Mouse (Mus musculus) left cerebral cortex, postnatal 36 days (tissue): ENCODE data around the gene Pptc7. TPM values are rescaled to one million over a fixed set of nuclear protein-coding genes. Genes with fewer than 3 reads are reported as not detected.

ENCODE experiments used
- DNase-seq, 2 experiments: peaks; one replicate each; pipeline ENCODE4 v3.0.0; 2021 to 2022; ENCODE audit warnings: low spot score in 2 of 2, mixed read lengths in 1 of 2
- intact Hi-C: fragments of 180-260 bp; cut with DNase I; formaldehyde crosslinking; loops from one replicate; pipeline ENCODE4 v1.15.1; 2025
- total RNA-seq, 2 experiments: library from RNA; stranded (reverse); gene quantifications; 2 replicates each; pipeline ENCODE4 v1.2.3; 2021

Gene Pptc7
- total RNA-seq, 2 experiments from 2014 or later: 39.1 to 42.7 TPM

DNA sequence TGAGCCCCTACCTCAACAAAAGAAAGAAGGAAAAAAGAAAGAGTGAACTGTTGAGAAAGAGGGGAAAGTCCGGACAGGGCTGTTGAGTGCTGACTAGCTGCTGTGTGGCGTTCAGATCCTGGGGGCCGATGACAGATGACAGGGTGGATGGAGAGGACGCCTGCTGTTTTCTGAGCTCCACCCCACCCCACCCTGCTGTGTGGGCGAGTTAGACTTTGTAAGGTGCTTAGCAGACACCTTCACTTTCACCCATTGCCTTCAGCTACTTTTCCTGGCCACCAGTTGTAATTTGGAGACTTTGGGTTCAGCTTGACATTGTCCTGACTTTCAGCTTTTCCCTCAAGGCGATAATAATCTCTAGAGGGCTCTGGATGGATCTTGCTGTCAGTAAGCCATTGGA is 7.0 kb downstream of the Pptc7 start:
- DNase-seq: no peak
- intact Hi-C loops: no loop called here

DNA sequence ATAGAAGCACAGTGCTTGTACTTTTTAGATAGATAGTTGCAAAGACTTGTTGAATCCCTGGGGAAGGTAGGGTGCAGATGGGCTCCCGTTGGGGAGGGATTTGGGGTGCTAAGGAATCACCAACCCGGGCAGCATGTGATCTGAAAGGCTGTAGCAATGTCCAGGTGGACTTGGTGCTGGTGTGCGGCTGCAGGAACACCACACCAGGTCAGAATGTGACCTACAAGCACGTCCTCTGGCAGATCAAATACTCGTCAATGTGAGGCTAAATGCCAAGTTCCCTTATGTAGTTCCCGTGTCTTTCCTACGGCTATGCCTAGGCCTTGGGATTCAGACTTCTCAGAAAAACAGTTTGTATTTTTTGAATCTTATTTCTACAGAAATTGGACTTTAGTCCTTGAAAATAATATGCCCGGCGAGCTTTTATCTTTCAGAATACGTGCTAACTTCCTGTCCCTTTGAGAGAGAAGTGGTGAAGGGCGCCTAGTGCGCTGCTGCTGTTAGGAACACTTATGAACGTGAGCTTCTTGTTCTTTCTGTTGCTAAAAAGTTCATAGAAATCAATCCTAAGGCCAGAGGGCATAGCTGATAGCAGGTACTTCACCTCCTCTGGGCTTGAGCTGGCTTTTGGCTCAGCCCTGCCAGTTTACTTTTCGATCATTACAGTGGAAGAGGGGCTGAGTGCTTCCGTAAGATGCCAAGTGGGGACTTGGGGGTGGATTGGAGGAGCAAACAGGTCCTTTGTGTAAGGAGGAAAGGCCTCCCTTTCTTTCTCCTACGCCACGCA is 7.6 kb downstream of the Pptc7 start:
- intact Hi-C loops: no loop called here
- no peak for DNase-seq

- intact Hi-C loops: no loop called here
- DNase-seq: no peak
Observed at GRCm38 (mm10) chr5:122293131-122293530, 9.0 kb downstream of the Pptc7 start.

- intact Hi-C loops: no loop called here
- DNase-seq: no peak
Observed at GRCm38 (mm10) chr5:122294219-122294735, 10.1 kb downstream of the Pptc7 start.

DNA sequence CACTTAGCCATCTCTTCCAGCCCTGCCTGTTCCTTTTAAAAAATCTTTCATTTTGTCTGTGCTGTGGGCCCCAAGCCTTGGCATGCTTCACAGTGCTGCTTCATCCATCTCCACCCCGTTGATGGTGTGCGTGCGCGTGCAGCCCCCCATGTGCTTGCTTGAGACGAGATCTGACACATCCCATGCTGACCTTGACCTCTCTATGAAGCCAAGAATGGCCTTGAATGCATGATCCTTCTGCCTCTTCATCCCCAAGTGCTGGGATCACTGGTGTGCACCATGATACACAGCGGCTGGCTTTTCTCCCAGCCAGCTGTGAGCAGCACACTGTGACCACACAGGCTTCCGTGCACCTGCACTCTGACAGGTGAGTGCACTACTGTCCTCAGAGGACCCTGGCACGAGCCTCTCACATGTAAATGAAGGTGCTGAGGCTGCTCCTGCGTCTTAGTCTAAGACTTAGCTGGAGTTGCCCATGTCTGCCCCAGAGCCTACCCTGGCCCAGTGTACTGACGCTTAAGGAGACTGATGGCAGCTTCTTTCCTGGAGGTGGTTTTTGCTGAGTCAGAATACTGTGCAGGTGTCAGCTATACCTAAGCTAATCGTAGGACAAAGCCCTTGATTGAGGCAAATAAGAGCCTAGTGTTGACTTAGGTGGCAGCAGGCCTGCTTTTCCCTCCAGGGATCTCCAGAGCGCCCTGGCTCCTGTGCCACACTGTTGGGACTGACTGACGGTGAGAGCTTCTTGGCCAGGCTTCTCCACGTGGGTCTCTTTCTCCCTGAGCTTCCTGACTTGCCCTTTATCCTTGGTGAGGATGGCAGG is 11.2 kb downstream of the Pptc7 start:
- no peak for DNase-seq
- intact Hi-C loops: no loop called here

- DNase-seq: no peak
- intact Hi-C loops: no loop called here
Observed at GRCm38 (mm10) chr5:122300071-122300518, 15.9 kb downstream of the Pptc7 start.

- intact Hi-C loops: no loop called here
- no peak for DNase-seq
Observed at GRCm38 (mm10) chr5:122302810-122303745, 18.9 kb downstream of the Pptc7 start.

GRCm38 (mm10) chr5:122303937-122304336 is 19.8 kb downstream of the Pptc7 start:
- intact Hi-C loops: no loop called here
- no peak for DNase-seq

DNA sequence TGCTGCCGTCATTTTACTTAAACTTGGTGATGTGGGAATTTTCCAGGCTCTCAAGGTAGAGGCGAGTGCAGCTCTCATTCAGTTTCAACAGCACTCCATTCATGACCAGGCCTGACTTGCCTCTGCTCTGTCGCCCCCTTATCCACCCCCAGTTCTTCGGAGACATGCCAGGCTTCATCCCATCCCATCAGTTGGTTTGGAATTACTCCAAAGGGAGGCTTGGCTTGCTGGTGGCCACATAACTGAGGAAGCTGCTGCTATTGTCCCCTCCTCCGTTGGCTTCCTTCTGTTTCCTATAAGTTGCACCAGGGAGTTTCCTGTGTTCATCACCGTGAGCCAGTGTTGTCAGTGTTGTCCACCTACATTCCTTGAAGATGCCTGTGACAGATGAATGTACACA is 20.4 kb downstream of the Pptc7 start:
- intact Hi-C loops: no loop called here
- no peak for DNase-seq

- intact Hi-C loops: no loop called here
- DNase-seq: no peak
Observed at GRCm38 (mm10) chr5:122305472-122305871, 21.3 kb downstream of the Pptc7 start.

DNA sequence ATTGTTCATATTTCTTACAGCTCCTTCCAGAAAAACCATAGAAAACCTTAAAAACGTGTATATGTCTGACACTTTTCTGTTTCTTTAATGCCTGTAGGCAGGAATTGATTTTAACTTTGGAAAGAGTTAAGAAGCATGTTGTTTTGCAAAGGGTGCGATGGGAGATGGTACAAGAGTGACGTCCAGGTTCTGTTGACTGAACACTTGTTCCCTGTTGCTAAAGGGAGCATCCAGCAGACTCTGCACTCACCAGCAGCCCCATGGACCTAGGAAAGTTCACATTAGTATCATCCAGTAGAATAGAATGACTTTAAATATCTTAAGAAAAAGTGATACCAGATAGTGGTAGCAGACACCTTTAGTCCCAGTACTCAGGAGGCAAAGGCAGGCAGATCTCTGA is 22.4 kb downstream of the Pptc7 start:
- intact Hi-C loops: no loop called here
- DNase-seq: no peak

DNA sequence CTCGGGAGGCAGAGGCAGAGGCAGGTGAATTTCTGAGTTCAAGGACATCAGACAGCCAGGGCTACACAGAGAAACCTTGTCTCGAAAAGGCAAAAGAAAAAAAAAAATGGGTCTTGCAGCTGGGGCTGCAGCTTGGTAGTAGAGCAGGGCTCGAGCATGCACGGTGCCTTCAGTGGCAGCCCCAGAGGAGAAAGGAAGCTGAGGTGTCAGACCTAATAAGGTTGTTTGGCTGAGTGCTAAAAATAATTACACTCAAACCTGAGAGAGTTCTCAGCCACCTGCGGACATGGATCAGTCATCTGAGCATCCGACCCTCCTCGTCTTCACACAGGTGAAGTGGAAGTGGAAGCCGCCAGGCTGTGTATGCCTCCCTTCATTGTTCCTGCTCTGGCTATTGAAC is 26.5 kb downstream of the Pptc7 start:
- DNase-seq: no peak
- intact Hi-C loops: no loop called here

DNA sequence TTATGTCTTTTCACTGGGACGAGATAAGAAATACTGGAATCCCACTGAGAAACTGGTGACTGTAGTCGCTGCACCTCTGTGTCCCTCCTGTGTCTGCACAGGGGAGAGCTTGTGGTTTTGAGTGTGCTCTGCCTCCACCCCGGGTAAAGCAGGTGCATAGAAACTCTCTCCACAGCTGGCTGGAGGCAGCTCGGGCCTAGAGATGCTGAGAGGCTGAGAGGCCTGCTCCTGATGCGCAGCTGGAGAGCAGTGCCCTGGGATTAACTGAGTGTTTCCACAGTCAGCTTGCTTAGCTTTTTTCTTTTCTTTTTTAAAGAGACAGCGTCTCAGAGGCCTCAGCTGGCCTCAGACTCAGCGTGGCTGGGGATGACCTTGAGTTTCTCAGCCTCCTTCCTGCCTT is 27.5 kb downstream of the Pptc7 start:
- DNase-seq: no peak
- intact Hi-C loops: no loop called here

DNA sequence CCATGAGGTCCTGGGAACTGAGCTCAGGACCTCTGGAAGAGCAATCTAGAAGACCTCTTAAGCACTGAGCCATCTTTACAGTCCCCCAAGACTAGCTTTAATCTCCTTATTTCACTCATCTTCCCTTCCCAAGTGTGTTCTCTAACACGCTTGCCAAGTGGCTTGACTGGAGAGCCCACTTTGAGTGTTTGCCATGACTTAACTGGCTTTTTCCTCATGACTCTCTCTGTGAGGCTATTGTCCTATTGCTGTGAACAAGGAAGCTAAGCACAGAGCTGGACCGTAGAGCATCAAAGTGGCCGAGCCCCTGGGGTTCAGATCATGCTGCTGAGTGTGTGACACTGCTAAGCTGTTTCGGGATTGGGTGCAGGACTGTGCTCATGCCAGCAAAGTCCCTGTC is 28.2 kb downstream of the Pptc7 start:
- intact Hi-C loops: no loop called here
- no peak for DNase-seq

- DNase-seq: no peak
- intact Hi-C loops: no loop called here
Observed at GRCm38 (mm10) chr5:122312942-122313684, 28.9 kb downstream of the Pptc7 start.

GRCm38 (mm10) chr5:122314966-122315667 is 31.0 kb downstream of the Pptc7 start:
- intact Hi-C loops: loop anchor here (5.0 kb wide), 1 partner anchor 33 kb away; the partner anchor contains the start of gene Pptc7

DNA sequence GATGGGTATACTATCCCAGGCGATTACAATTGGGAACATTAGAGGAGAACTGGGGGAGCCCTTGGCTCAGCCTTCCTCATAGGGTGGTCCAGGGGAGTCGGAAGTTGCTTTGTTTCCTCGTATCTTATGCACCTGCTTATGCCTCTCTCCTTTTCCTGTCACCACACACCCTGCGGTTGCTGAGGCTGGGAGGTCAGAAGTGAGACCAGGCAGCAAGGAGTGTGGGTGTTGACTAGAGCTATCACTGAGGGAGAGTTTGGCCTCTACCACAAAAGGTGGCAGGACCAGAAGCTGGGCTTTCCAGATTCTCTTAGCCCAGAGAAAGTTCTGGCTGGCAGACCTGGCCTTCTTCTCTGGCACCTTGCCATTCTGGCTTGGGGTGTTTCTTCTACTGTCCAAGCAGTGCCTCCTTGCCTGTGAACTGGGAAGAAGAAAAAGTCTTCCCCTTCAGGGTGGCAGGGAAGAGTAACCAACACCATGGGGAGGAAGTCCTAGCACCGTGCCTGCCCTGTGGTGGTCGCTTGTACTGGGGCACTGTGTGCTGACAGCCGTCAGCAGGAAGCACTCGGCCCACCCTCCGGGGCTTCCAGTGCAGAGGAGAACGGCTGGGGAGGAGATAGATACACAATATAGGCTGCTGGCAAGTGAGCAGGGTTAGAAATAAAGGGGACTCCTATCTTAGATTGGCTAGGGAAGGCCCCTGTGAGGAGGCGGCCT is 33.3 kb downstream of the Pptc7 start:
- intact Hi-C loops: loop anchor here (5.0 kb wide), 1 partner anchor 35 kb away; the partner anchor contains the start of gene Pptc7
- DNase-seq: no peak

More at GRCm38 (mm10) chr5:122314966-122315667, 31.0 kb downstream of the Pptc7 start:
- DNase-seq: peak; percentile 90 to 92
